ENCODE assay signal across 1 mouse cellular context in the genomic region with DNA sequence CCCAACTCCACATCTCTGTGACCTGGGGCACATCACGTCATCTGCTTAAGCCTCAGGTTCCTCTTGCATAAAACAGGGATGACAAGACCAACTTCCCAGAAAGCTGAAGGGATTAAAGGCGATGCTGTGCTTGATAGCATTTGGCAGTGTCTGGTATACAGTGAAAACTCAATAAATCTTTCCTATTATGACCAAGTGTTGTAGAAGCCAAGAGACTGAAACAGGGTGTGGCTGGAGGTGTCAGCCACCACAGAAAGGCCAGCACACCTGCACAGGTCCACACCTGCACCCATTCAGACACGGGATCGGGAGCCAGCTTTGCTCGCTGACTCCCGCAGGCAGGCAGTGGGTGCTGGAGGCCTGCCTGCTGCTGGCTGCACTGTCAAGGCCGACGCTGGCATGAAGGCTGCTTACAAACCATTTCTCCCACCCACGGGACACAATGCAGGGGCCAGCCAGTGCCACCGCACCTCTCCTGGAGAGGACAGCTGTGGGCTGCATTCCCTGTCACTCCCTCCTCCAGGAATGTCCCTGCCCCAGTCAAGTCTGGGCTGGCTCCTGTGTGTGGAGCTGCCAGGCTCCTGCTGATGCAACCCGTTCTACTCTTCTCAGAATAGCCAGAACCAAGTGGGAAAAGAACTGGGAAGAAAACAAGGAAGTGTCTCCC.
TF ChIP-seq lines count a peak whose summit lies in the region.

No protein-coding gene starts in this region.

TF ChIP-seq in myocyte, 11 proteins besides CTCF, POLR2A, EP300 and RAD21 (continued from another document):
- 0 out of 2 replicates have a peak, but pooled peaks have one; percentile 28 for TF ChIP-seq CEBPB (IDR thresholded peaks at IDR 0.05; ENCODE audit: insufficient read depth, poor library complexity, severe bottlenecking)
- TF ChIP-seq E2F4 (IDR thresholded peaks at IDR 0.05; ENCODE audit: insufficient read depth), result no peak
